Mouse (Mus musculus): ENCODE results near the gene Cop1. TPM values are rescaled to one million over a fixed set of nuclear protein-coding genes. Genes with fewer than 3 reads are reported as not detected.

Gene Cop1
- polyA plus RNA-seq, 1 experiment: 21.6 TPM

- peaks cover 8% of the 10 kb centered on the region for H3K4me1 ChIP-seq
- peaks cover 3% of the 10 kb centered on the region for H3K27me3 ChIP-seq (replicated peaks)
- TF ChIP-seq GATA1 (IDR thresholded peaks at IDR 0.05; ENCODE audit: borderline replicate concordance, low read length) (no peak), FLI1 (IDR thresholded peaks at IDR 0.05; ENCODE audit: low read length) (no peak)
Observed at GRCm38 (mm10) chr1:159393931-159394330, 161.8 kb downstream of the Cop1 start.

GRCm38 (mm10) chr1:159396515-159396914 is 164.4 kb downstream of the Cop1 start:
- Histone ChIP-seq H3K9me3 (no peaks in the 10 kb centered on the region), H3K4me3 (replicated peaks) (peak overlapping the region; percentile 82), H3K4me1 (peaks cover 8% of the 10 kb centered on the region), H3K36me3 (replicated peaks; ENCODE audit: low read length) (no peaks in the 10 kb centered on the region), H3K27me3 (replicated peaks) (peaks cover 3% of the 10 kb centered on the region)
- TF ChIP-seq GATA1 (IDR thresholded peaks at IDR 0.05; ENCODE audit: borderline replicate concordance, low read length): no peak
- no peak for TF ChIP-seq FLI1 (IDR thresholded peaks at IDR 0.05; ENCODE audit: low read length)

More at GRCm38 (mm10) chr1:159393931-159394330, 161.8 kb downstream of the Cop1 start:
- no peak overlapping the region for H3K4me3 ChIP-seq (replicated peaks)
- no peaks in the 10 kb centered on the region for H3K36me3 ChIP-seq (replicated peaks; ENCODE audit: low read length)
- no peaks in the 10 kb centered on the region for H3K9me3 ChIP-seq
